Mouse (Mus musculus): Measurements from ENCODE around the gene Hoxd3.

The Hoxd3 gene

DNA sequence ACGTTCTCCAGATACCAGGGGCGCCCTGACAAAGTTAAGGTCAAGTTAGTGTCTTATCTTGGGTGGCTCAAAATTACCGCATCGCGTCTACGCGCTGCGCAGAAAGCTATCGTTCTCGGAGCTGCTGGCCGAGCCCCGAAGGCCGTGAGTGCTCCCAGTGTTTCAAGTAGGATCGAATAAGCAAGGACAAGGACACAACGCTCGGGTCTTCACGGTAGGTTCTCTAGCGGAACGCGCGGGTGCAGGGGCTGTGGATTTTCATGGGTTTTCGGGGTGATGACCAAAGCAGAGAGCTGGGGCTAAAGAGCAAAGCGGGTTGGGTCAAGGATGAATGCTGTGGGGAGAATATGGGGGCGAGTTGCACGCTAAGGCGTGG, 32.1 kb upstream of the Hoxd3 start:
- no peak for DNase-seq (ENCODE audit: low spot score in 2 of 2)

DNA sequence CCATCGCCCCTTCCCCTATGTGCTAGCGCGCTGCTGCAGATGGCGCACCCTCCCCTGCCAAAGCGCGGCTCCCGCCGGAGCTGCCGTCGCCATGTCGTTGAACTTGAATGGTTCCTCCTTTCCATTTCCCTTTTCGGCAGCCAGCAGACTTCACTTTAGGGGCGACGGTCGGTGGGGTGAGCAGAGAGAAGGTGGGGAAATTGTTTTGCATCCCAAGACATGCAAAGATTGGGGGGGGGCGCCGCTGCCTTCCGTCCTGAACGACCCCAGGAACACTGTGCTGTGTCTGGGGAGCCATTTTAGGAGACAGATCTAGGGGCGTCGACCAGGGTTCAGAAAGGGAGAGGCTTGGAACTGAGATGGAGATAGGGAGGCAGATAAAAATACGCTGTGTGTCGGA, 31.7 kb upstream of the Hoxd3 start:
- peak in 1 of 2 experiments; percentile 15 for DNase-seq (ENCODE audit: low spot score in 2 of 2)

DNA sequence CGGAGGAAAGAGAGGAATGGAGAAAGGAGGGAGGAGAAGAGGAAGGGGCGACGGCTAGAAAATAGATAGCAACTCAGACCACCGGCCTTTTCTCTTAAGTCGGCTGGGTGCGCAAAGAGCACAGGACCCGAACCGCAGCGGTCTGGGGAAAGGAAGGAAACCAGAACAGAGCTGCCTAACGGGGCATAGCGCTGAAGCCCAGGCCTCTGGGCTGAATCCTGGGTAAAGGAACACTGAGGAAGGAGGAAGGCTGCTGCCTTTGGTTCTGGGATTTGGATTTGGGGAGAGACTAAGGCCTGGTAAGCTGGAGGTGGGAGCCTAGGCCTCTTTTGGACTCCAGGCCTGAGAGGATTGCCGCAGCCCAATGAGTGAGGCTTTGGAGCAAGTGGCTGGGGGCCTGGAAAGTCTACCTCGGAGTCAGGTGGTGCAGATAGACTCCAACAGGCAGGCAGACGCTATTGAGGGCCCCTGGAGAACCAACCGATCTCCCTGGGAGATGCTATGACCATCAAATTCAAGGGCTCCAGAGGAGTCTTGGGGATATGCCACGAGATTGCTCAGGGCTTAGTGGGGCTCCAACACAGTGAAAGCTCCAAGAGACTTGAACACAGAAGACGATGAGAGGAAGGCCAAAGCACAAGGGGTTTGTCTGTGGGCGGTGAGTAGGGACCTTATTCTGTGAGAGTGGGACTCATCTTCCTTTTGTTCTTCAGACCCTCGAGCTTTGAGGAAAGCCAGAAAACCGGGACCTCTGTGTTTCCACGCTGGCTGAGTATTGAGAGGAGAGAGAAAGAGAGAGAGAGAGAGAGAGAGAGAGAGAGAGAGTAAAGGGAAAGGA, 30.9 kb upstream of the Hoxd3 start:
- no peak for DNase-seq (ENCODE audit: low spot score in 2 of 2)

DNA sequence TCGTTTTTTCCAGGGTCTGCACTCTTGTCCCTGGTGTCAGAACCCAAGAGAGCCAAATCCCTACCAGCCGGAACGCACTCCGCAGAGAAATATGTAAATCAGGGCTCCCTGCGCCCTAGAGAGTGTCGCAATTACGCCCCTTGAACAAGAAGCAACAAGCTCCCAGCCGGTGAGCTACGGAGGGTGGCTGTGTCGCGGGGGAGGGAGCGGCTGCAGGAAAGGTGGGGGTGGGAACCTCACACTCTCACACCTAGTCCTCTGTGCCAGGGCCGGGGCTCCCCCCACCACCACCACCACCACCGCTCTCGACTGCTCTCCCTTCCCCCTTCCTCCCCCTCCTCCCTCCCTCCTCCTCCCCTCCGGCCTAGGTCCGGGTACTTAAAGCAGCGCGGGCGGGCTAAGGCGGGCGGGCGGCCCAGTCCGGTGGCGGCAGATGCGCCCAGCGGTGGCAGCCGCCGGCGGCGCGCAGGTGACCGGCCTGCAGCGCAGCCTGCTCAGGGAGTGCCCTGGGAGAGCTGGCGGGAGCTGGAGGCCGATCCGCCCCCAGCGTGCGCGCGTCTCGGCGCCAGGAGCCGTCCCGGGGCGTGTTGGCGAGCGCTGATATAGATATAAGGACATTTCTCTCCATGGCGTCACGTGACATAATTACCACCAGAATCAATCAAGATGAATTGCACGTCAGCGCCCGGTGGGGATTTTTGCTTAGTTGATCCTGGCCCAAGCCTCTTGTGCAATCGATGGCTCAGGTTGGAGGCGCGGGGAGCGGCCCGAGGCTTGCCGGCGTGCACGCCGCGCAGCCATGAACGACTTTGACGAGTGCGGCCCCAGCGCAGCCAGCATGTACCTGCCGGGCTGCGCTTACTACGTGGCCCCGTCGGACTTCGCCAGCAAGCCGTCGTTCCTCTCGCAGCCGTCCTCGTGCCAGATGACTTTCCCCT, 29.9 kb upstream of the Hoxd3 start:
- DNase-seq (ENCODE audit: low spot score in 2 of 2): no peak

DNA sequence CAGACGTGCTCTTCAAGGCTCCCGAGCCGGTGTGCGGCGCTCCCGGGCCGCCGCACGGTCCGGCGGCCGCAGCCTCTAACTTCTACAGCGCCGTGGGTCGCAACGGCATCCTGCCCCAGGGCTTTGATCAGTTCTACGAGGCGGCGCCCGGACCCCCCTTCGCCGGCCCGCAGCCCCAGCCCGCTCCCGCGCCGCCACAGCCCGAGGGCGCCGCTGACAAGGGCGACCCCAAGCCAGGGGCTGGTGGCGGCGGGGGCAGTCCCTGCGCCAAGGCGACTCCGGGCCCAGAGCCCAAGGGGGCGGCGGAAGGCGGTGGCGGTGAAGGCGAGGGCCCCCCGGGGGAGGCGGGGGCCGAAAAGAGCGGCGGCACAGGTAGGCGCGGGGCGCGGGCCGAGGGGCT, 28.9 kb upstream of the Hoxd3 start:
- DNase-seq (ENCODE audit: low spot score in 2 of 2): no peak

DNA sequence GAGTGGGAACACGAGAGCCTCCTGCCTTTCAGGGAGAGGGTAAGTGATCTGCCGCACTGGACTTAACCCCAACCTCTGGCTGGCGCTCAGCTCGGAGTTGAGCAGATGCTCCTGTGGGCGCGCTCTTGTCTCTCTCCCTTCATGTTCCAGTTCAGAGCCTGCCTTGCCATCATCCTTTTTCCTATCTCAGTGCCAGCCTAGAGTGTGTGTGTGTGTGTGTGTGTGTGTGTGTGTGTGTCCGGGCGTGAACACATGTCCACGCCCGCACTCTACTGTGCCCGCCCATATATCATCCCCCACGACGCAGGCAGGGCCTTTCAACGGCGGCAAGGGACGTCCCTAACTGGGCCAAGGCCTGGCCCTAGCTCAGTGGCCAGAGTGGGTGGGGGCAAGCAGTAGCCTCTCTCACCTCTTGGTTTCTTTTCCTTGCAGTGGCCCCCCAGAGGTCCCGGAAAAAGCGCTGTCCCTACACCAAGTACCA, 28.2 kb upstream of the Hoxd3 start:
- DNase-seq (ENCODE audit: low spot score in 2 of 2): no peak

DNA sequence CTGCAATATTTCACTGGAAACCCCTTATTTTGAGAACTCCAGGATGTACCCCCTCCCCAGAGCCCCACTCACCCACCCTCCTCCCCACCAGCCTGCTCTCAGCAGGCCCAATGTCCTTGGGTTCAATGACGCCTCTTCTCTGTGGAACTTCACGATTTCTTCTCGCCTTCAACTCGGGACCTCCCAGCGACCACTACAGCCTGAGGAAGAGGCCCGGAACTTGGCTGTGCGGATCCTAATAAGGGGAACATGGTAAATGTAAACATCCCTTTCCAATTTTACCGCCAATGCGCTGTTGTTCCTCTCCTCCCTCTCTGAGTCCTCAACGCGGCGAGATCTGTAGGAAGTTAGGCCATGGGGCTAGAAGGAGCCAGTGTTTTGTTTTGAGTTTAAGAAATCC, 27.6 kb upstream of the Hoxd3 start:
- no peak for DNase-seq (ENCODE audit: low spot score in 2 of 2)

DNA sequence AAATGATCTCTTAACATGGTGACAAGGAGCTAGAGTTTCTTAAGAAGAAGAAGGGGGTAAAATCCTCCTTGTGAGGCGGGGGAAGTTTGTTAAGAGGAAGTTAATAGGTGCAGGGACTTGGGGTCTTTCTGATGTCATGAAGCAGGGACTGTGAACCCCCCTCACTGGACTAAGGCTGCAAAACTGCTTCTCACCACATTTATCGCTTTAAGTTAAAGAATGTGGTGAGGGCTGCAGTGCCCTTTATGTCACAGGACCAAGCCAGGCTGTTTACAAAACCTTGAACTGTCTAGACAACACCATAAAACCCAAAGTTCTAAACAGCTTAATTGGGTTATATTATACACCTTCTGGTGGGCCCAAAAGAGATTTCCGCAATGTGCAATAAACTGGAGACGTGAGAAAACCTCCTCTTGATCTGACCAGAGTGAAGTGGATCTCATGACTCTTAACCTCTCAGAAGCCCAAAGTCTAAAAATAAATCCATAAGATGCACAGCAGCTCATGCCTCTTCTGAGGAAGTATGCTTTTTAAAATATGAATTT, 26.6 kb upstream of the Hoxd3 start:
- DNase-seq (ENCODE audit: low spot score in 2 of 2): no peak

DNA sequence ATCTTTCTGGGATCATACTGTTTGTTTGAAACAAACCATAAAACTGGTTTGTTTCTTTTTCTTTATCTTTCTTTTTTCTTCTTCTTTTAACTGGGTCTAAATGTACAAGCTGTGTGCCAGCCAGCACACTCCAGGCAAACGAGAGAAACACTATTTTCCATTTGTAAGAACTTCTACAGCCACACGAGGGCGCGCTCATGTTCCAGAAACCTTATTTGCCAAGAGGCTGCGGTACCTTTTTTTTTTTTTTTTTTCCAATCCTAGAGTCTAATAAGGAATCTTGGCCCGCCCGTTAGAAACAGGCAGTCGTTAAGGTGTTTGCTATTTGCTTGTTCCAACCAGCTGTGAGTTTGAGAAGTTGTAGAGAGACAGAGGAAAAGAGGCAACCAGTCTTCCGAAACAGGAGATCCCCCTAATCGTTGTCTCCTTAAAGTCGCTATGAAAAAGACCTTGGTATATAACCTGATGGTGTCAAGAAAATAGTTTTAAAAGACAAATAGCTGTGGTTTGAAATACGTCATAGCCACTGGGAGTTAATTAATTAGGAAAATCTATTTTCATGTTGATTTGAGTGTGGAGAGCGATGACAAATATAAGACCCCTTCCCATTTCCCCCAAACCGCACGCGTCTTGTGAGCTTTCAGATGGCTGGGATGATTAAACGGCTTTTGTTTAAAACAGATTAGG, 25.3 kb upstream of the Hoxd3 start:
- peak in 1 of 2 experiments; percentile 54 for DNase-seq (ENCODE audit: low spot score in 2 of 2)

DNA sequence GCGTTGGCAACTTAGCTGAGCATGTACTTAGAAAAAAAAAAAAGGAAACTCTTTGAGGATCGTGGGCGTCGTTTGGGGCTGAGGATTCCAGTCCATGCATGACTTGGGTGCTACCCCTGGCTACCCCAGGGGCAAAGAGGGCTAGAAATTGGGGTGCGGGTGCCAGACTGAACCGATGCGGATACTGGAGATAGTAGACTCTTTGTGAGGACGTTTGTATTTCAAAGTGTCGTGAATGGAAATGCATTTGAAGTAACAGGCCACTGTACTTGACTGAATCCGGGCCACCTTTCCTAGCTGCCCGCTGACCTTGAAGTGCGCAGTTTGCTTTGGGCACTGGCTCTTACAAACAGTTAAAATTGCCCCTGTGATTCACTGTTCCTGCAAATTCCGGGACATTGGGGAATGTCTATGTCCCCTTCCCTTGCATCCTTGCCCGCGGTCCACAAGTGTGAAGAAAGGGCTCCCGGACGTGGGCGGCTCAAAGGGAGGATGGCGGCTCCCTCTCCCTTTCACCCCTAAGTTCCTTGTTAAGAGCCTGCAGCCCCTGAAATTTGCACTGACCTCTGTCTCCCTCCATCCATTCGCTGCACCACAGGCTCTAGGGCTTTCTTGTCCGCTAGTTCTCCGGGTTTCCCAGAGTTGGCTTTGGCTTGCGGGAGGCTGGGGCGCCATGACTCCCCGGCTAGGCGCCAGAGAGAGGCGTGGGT, 24.6 kb upstream of the Hoxd3 start:
- no peak for DNase-seq (ENCODE audit: low spot score in 2 of 2)

DNA sequence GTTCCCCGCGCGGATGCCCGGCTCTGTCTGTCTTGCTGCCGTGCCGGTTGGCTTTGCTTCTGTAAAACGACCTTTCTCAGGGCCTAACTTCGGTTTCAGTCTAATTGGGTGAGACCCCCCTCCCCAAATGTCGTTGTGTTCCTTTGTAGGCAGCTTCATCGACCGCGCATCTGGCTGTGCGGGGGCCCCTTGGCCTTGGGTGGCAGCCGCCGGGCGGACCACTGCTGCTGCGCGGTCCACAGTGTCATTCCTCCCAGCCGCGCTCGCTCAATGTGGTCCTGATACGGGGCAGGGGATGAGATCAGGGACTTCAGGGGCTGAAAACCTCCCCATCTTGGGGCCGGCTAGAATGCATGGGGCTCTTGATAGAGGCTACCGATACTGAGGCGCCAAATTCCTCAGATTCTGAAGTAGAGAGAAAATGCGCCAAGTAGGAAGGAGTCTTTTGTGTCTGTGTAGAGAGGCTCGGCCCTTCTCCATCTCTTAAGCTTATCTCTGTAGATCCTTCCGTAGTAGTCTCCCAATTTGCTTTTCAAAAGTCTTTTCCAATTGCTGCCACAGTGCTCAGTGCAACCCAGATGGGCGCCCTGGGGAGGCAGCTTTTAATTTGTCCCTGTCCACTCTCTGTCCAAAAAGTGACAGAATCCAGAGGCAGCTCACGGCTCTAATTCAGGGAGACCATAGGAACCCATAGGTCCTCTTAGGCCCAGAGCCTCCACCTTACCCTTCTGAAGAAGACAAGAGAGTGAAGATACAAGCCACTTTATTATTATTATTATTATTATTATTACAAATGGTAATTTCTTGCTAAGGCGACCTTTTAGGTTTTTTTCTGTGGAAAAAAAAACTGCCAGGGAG, 23.8 kb upstream of the Hoxd3 start:
- DNase-seq (ENCODE audit: low spot score in 2 of 2): no peak

DNA sequence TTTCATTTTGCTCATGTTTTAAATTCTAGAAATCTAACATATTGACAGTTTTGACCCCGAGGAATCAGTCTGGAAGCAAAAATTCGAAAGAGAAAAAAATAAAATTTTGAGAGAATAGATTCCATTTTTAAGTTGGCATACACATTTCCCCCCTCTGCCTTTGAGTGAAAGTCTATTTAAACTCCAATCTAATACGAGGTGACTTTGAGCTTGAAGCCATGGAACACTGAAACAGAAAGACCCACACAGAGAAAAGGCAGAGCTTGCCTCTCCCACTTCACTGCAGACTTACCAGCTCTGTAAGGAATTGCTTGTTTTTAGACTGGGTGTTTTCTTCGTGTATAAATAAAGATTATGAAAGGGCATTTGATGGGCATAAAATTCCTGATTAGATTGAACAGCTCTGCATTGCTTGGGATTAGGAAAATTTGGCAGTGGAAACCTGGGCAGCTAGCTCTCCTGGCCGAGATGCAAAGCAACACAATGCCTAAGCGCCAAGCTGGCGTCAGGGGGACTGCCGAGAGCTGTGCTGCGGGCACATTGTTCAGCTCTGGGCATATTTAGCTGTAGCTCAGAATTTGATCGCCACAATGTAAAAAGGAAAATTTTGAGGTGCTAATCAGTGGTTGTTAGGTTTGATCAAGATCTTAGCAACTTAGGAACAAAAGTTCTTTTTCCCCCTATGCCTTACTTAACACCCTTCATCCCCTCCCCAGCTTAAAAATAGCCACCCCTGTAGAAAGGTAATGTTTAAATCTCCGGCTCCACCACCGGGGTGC, 22.7 kb upstream of the Hoxd3 start:
- DNase-seq (ENCODE audit: low spot score in 2 of 2): no peak

DNA sequence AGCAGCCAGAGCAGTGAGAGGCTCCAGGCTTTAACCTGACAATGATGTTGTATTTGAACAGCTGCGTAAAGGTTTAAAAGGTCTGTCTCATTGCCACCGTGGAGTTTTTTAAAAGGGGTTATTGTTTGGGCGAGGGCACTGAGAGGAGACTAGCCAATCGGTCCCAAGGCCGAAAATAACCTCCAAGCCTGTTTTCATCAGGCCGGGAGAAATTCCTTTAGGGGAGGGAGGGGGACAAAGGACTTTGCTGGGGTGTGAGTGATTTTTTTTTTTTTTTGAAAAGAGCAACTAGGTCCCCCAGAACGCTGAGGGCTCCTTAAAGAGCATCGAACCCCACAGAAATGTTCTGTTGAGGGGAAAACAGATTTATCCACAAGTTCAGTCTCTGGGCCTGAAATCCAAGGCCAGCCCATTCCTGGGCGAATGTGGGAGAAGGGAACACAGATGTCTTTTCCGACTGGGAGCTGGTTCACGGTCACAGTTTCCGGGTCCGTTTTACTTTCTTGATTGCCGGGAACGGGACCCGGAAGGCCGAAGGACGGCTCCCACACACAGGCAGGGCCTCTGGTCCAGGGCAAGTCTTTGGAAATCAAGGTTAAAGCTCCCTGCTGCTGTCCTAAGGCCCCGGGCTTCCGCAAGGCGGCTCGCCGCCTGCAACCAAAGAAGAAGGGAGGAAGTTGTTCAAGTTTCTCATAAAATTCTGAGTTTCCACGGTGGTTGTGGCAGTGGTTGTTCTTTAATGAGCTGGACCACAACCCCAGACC, 22.0 kb upstream of the Hoxd3 start:
- DNase-seq (ENCODE audit: low spot score in 2 of 2): no peak

DNA sequence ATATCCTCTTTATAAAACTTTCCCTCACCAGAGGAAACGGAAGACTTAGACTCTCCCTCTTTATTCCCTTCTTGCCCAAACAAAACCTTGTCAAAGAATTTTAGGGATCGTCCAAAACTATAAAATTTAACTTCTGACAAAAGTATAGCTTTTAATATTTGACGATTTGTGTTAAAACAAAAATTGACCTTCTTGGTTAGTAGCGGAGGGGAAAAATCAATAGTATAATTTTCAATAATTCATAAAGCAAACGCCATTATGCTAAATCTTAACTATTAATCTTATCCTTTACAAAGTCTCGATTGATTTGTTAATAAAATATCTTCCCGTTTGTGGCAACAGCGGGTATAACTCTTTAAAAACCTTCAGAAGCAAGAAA, 21.4 kb upstream of the Hoxd3 start:
- no peak for DNase-seq (ENCODE audit: low spot score in 2 of 2)

DNA sequence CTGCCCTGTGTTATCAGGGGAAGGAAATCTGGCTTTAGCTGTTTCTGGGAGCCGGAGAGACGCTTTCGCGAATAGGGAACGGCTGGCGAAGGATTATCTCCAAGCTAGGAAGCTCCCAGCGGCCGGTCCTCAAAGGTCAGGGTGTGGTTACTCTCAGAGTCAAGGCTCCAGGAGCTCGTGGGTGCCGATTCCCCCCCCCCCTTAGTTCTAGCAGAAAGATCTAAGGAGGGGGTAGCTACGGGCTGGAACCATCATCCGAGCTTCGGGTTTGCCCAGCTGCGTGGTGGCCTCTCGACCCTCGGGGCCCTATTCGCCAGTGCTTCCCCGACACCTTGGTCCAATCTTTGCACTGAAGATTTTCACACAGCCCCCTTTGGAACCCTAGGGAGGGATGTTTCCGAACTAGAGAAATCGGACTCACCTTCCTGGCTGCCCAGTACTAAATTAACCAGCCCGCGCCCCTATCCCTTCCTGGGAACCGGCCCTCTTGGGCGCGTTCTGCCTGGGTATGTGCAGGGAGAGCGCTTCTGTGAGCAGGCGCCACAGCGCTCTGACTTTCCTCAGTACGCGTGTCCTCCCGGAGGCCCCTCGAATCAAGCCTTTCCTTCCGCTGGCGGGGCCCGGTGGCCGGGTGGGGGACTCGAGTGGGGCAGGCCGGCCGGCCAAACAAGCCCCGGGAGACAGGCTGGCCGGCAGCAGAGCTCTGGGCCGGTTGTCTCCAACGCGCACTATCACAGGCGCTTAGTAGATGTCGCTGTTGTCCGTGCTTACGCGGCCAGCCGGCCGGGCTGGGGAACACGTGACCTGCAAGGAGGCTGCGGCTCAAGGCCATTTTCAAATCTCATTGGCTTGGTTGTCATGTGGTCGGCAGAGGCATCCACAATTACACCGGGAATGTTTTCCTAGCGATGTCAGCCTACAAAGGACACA, 20.4 kb upstream of the Hoxd3 start, which contains the start of gene Hoxd10:
TSS of gene Hoxd10 (plus strand) at position 903 of the 930 bp plus-strand sequence.
- no peak for DNase-seq (ENCODE audit: low spot score in 2 of 2)

DNA sequence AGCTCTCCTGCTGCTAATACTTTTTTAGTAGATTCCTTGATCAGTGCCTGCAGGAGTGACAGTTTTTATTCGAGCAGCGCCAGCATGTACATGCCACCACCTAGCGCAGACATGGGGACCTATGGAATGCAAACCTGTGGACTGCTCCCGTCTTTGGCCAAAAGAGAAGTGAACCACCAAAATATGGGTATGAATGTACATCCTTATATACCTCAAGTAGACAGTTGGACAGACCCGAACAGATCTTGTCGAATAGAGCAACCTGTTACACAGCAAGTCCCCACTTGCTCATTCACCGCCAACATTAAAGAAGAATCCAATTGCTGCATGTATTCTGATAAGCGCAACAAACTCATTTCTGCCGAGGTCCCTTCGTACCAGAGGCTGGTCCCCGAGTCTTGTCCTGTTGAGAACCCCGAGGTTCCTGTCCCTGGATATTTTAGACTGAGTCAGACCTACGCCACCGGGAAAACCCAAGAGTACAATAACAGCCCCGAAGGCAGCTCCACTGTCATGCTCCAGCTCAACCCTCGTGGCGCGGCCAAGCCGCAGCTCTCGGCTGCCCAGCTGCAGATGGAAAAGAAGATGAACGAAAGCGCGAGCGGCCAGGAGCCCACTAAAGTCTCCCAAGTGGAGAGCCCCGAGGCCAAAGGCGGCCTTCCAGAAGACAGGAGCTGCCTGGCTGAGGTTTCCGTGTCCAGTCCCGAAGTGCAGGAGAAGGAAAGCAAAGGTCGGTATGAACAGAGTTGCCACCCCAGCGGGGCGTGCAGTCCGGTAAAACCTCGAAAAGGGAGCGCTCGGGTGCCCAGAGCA, 19.5 kb upstream of the Hoxd3 start:
- DNase-seq (ENCODE audit: low spot score in 2 of 2): no peak

Measured in spleen, postnatal 10 days (tissue).